Mouse (Mus musculus): ENCODE data around the gene Rab3ip.

Rab3ip gene

DNA sequence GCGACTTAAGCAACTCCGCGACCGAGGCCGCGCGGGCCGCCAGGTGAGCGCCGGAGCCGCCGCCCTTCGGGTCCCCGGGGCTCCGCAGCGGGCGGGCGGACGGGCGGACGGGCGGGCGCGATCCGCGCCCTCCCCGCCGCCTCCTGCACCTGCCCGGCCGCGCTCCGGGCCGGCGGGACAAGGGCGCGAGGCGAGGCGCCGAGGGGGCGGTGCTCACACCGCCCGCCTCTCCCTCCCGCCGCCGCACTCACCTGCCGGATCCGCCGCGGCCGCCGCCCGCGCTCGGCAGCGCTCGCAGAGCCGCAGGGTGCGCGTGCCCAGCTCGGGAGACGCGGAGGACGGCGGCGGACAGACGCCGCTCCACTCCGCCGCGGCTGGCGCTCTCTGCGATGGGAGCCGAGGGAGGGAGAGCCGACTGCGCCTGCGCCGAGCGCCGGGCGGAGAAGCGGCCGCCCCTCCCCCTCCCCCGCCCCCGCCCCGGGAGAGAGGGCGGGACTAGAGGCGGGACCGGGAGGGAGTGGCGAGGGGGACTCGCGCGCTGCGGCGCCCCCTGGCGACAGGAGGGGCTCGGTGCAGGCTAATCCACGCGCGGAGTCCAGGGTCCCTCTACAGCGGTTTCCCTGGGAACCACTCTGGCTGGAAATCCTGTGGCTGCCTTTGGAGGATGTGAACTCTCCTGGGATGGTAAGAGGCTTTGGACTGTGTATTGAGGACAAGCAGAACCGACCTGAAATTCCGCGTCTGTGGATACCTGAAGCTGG, at the start of gene Rab3ip:
Gene Rab3ip (minus strand): TSS at position 761 of the 761 bp plus-strand sequence.
- in situ Hi-C loops (cut with MboI; ENCODE audit: low sequenced_read_pairs), result no loop called here

GRCm38 (mm10) chr10:116998716-116999455, 48.3 kb upstream of the Rab3ip start:
- in situ Hi-C loops (cut with MboI; ENCODE audit: low sequenced_read_pairs), result no loop called here

DNA sequence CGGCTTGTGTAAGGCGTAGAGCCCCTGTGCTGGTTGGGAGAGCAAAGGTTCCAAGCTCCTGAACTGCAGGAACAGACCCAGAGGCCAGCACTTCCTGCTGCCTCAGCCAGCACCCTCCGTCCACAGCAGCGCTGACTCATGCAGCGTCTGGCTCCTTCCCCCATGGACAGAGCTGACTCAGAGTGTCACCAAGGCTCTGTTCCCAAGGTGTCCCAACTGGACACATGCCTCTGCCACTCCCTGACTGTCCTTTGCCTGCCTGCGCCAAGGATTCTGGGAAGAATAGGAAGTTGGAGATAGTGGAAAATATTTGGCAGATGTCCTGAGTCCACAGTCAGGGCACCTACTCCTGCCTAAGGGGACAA, 45.6 kb upstream of the Rab3ip start:
- in situ Hi-C loops (cut with MboI; ENCODE audit: low sequenced_read_pairs), result no loop called here

- in situ Hi-C loops (cut with MboI; ENCODE audit: low sequenced_read_pairs), result no loop called here
These were observed 45.1 kb upstream of the Rab3ip start for GRCm38 (mm10) chr10:116995584-116996235.

DNA sequence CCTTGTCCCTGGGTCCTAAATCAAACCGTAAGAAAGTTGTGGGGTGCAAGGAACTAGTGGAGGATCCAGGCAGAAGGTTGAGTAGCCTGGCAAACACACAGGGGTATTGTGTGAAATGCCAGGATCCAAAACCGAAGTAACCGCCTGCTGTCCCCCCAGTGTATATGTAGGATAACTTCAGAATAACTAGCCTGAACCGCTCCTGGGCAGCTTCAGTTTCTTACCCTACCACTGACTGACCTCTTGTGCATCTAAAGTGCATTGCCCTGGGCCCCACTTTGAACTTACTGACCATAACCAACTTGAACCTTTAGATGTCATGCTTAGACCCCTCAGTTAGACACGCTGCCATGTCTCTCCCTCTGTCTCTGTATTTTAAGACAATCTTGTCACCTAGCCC, 44.6 kb upstream of the Rab3ip start:
- in situ Hi-C loops (cut with MboI; ENCODE audit: low sequenced_read_pairs), result no loop called here

- in situ Hi-C loops (cut with MboI; ENCODE audit: low sequenced_read_pairs), result no loop called here
These were observed 43.4 kb upstream of the Rab3ip start for GRCm38 (mm10) chr10:116993971-116994370.

GRCm38 (mm10) chr10:116986264-116987082, 35.9 kb upstream of the Rab3ip start, which contains the start of gene Best3:
TSS of gene Best3 (plus strand) at chr10:116986314.
- in situ Hi-C loops (cut with MboI; ENCODE audit: low sequenced_read_pairs), result no loop called here

- in situ Hi-C loops (cut with MboI; ENCODE audit: low sequenced_read_pairs), result no loop called here
These were observed 34.3 kb upstream of the Rab3ip start for GRCm38 (mm10) chr10:116984836-116985235.

DNA sequence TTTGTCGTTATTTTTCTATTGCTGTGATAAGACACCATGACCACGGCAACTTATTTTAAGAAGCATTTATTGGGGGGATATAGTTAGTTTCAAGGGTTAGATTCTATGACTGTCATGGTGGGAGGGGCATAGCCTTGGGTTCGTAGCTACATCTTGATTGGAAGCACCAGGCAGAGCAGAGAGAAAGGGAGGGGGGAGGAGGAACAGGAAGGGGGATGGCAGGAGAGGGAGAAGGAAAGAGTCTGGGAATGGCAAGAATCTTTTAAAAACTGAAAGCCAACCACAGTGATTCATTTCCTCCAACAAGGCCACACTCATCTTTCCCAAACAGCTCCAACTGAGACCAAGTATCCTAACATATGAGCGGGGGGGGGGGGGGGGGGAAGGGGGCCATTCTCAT, 32.0 kb upstream of the Rab3ip start:
- in situ Hi-C loops (cut with MboI; ENCODE audit: low sequenced_read_pairs), result no loop called here

DNA sequence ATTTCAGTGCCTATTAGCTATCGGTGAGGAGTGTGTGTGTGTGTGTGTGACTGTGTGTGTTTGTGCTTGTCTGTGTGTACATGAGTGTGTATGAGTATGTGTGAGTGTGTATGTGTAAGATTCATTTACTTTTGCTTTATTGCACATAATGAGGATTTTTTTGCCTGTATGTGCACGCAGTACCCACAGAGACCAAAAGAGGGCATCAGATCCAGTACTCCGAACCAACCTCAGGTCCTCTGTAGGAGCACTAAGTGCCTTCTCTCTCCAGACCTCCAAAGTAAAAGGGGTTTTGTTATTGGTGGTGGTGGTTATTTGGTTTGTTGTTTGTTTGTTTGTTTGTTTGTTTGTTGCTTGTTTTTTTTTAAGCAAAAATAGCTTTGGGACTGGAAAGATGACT, 30.3 kb upstream of the Rab3ip start:
- in situ Hi-C loops (cut with MboI; ENCODE audit: low sequenced_read_pairs), result no loop called here

- in situ Hi-C loops (cut with MboI; ENCODE audit: low sequenced_read_pairs), result no loop called here
These were observed 29.7 kb upstream of the Rab3ip start for GRCm38 (mm10) chr10:116980273-116980672.

GRCm38 (mm10) chr10:116978841-116979240, 28.3 kb upstream of the Rab3ip start:
- in situ Hi-C loops (cut with MboI; ENCODE audit: low sequenced_read_pairs), result no loop called here

DNA sequence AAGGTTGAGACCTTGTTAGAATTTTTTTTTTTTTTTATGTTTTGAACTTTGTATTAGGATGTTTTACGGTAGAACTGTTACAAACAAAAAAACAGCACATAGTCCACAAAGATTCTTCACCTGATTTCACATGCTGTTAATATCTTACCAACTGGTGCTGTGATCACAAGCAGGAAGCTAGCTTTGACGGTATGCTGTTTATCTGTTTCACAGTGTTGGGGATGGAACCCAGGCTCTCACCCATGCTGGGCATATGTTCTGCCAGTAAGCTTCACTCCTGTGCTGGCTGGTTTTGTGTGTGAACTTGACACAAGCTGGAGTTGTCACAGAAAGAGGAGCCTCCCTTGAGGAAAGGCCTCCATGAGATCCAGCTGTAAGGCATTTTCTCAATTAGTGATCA, 27.3 kb upstream of the Rab3ip start:
- in situ Hi-C loops (cut with MboI; ENCODE audit: low sequenced_read_pairs), result no loop called here

GRCm38 (mm10) chr10:116977455-116977854, 26.9 kb upstream of the Rab3ip start:
- in situ Hi-C loops (cut with MboI; ENCODE audit: low sequenced_read_pairs), result no loop called here

- in situ Hi-C loops (cut with MboI; ENCODE audit: low sequenced_read_pairs), result no loop called here
These were observed 21.9 kb upstream of the Rab3ip start, which contains the start of gene Gm10271 for GRCm38 (mm10) chr10:116972509-116972908. TSS of gene Gm10271 (minus strand) at chr10:116972609.

- in situ Hi-C loops (cut with MboI; ENCODE audit: low sequenced_read_pairs), result no loop called here
These were observed 18.2 kb upstream of the Rab3ip start for GRCm38 (mm10) chr10:116968741-116969140.

DNA sequence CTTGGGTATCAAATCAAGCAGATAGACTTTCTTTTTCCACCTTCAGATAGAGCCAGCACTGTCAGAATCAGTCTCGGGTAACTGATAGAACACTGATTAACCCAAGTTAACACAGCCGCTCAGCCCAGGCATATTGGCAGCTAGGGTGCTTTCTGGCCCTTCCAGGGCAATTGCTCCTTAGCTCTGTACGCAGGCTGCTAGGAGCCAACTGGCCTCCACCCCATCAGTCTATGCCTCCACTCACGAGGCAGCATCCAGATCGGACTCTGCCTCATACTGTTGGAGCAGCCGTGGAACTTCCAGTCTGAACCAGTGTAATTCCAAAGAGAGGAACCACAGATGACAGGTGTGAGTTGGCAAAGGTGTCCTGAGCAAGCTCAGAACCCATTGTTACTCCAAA, 15.5 kb upstream of the Rab3ip start:
- in situ Hi-C loops (cut with MboI; ENCODE audit: low sequenced_read_pairs), result no loop called here

GRCm38 (mm10) chr10:116965297-116965696, 14.7 kb upstream of the Rab3ip start:
- in situ Hi-C loops (cut with MboI; ENCODE audit: low sequenced_read_pairs), result no loop called here

- in situ Hi-C loops (cut with MboI; ENCODE audit: low sequenced_read_pairs), result no loop called here
These were observed 14.0 kb upstream of the Rab3ip start for GRCm38 (mm10) chr10:116964571-116964970.

DNA sequence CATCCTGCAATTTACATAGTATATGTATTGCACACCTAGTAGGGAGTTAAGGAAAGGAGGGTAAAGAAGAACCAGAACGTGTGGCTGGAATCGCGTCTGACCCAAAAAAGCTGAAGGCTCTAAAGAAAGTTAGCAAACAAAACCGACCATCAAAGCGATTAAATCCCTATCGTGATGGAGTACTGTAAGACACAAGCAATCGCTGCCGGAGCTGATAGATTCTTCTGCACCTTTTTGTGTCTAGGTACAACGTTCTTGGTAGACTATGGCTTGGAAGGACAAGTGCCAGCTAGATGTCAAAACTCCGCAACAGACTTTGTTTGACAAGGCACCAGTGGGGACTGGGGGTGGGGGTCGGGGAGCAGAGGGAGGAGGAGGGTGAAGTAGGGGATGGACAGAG, 13.5 kb upstream of the Rab3ip start:
- in situ Hi-C loops (cut with MboI; ENCODE audit: low sequenced_read_pairs), result no loop called here

GRCm38 (mm10) chr10:116962803-116963202, 12.2 kb upstream of the Rab3ip start:
- in situ Hi-C loops (cut with MboI; ENCODE audit: low sequenced_read_pairs), result no loop called here
